Mouse (Mus musculus): ENCODE measurements at regions not wholly inside any gene's neighbourhood (a gene's known extent, or its start where the extent isn't known, plus 50 kb on each side); places are given as distances from the start of the nearest gene placed in this dataset.

DNA sequence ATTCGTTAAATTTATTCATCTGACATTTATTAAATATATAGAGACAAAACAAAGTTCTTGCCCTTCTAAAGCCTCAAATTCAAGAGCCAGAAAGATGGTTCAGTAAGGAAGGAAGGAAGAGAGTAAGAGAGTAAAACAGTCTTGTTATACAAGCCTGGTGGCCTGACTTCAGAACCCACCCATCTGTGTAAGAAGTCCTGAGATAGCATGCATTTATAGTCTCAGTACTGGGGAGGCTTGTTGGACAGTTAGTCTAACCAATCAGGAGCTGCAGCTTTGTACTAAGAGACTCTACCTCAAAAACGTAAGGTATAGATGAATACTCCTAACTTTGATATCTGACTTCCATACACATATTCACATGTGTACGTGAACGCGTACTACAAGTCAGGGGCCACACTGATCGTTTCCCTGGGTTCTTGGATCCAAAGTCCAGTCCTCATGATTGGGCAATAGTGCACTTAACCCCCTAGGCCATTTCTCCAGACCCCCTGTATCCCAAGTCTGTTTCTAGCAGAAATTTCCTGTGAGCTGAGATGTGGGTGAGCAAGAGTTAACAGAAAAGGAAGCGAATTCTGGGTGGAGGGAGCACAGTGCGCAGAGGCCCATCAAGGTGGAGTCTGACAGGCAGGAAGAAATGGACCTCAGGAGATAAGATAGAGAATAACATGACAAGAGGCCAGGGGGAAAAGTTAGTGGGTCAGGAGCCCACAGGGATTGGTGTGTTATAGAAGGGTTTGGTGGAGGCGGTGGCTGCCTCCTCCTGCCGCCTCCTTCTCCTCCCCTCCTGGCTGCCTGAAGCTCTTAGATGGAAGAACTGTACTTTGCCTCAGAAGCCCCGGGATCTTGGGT lies 187.0 kb downstream of the Kit start:
- DNase-seq = no peak

DNA sequence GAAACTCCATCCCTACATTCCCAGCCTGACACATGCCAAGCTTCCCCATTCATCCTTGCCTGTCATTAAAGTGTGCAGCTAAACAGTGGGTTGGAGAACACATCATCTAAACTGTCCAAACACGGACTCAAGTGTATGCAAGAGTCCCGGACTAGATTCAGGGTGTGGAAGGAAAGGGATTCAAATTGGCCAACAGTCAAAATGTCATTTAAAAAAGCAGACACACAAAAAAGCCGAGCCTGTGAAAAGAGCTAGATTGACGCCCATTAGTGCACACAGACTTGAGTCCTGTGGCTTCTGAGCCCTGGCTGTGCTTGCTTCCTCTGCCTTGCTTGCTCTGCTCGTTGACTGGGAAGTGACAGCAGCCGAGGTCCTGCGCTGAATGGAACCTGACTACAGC lies 181.5 kb downstream of the Kit start:
- DNase-seq = no peak

DNA sequence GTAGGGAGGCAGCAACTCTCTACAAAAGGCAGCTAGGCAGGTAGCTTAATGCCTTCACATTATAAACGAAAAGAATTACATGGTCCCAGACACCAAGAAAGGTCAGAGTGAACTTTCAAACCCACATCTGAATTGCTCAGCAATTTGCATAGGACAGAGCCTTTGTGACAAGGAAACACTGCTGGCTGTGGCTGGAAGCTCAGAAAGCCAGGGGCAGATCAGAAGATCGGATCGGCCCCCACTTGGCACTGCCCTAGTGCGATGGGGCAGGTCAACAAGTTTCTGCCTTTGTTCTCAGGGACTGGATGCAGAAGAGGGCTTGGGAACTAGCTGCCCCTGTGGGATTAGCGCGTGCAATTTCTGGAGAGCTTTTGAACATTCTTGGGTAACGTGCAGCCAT lies 179.6 kb downstream of the Kit start:
- no peak for DNase-seq

DNA sequence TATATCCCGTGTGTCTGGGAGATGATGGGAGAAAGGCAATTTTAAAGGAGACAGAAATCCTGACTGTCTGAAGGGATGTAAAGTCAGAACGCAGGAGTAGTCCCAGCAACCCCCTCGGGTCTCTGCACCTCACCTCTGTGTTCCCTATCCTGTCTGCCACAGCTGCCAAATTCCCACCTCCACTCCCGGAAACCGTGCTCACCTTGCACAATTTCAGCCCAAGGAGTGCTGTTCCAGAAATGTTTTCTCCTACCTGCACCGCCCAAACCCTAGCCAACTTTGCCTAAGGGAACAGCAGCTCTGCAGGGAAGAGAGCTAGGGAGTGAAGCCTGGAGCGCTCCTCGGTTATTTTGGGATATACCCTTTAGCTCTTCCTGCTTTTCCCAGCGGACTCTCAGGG lies 170.6 kb downstream of the Kit start:
- no peak for DNase-seq

DNA sequence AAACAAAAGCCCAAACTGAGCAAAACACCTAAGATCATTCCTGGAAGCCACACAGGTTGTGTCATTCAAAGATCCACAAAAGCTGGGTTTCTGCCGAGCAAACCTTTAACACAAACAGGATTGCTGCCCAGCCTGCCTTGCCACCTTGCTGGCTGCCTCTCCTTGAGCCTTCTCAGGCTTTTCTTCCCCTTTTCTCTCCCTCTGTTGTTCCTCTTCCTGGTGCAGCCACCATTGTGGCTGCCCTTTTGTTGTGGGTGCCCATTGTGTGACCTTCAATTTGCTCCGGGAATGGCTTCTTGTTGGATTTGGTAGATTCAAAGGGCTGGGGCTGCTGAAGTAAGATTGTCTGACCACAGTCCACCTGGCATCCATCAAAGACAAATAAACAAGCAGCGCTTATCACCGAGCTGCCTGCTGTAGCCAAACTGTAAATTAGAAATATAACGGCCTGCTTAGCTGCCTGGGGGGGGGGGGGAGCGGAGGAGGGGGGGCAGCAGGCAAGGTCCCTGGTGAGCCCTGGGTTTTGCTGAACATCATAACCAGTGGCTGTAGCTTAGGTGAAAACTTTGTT lies 169.8 kb downstream of the Kit start:
- no peak for DNase-seq

DNA sequence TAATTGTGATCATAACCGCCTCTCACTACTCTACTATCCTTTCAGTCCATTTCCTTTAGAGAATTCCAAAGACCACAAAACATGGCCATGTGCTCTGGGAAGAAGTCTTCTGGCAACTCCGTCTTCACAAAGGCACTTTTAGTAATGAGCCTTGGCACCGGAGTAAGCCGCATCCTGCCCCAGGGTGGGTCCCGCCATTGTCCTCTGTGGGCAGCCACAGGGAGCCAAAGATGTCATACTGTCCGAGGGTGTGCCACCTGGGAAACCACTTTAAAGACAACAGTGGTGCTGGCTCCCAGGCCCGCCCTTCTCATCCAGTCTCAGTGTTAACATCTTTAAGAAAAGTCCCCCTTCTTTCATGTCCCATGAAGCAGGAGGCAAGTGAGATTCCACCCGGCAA lies 164.6 kb downstream of the Kit start:
- DNase-seq = no peak

DNA sequence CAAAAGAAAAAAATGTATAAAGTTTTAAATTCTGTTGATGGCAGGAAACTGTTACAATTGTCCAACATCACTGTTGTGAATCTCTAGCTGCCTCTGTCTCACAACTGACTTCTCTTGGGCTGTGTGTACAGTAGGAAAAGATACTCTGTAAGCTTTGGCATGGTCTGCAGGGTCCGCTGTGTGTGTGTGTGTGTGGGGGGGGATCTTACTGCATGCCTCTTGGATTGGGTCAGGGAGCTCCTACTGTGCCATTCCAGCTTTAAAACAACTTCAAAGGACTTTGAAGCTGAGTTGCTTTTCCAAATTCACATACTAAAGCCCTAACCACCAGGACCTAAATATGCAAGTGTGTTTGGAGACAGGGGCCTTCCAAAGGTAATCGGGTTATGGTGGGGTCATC lies 163.7 kb downstream of the Kit start:
- no peak for DNase-seq

DNA sequence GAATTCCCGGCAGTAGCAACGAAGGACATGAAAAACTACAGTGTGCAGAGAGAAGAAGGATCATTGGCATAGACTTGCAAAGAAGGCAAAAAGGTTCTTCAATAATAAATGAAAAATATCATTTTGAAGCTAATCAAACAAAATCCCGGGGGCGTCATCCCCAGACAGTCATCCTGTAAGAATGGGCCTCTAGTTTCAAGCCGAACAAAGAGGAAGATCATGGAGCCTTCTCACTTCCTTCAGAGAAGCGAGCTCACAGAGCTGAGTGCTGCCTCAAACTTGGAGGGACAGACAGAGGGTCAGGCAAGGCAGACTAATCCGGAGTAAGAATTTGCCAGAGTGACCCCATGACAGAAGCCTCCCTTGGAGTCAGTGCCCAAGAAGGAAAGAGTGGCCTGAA lies 163.0 kb downstream of the Kit start:
- DNase-seq = no peak

DNA sequence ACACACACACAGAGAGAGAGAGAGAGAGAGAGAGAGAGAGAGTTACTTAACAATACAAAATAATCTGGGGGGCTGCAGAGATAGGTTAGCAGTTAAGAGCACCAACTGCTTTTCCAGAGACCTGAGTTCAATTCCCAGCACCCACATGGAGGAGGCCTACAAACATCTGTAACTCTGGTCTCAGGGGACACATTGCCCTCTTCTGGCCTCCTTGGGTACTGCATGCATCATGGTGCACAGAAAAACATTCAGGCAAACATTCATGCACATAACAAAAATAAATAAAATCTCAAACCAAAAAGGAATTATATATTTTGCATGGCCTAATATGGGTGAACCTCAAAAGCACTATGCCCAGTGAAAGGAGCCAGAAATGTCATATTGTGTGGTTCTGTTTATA lies 161.6 kb downstream of the Kit start:
- DNase-seq = no peak

DNA sequence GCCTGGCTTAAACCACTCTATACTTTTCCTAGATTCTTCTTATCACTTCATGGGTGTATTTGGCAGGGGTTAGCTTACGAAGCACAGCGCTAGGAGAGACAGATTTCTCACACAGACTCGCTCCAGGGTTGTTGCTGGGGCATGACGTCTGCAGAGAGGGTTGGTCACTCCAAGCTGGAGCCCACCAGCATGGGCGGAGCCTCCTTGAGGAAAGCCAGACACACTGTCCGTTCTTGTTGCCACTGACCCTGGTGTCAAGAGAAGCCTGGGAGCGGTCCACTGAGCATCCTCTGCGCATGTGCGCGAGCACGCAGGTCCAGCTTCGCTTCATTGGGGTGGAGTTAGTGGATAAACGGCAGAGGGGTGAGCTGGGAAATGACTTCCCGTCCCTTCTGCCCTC lies 159.8 kb downstream of the Kit start:
- DNase-seq = no peak

DNA sequence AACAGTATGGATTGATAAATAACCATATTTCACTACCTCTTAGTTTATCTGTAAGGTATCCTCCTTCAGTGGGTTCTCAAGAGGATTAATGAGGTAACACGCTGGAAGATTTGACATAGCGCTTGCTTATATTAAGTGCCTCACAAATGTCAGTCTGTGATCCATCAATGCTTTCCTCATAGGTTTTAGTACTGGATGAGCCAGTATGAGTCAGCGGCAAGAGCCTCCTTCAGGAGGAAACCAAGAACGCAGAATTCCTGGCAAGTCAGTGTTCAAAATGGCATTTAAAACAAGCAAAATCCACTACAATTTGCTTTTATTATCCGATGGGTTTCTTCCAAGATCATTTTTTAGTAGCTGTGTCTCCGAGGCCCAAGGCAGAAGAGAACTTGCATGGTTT lies 159.3 kb downstream of the Kit start:
- DNase-seq = no peak

DNA sequence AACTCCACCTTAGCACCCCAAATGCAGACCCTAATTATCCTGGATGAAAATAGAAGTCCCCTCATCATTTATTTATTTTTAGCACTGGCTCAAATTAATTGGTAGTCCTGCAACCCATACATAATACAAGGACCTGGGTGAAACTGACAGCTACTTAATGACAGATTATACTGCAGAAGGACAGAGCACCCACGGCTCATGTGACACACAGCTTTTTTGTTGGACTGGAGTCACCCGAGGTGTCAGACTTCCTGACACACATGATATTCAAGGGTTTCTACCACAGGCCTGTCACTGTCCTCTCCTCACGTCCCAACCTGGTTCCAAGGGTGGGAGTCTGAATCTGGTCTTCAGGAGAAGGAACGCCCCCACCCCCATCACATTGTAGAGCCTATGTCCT lies 156.5 kb downstream of the Kit start:
- no peak for DNase-seq

DNA sequence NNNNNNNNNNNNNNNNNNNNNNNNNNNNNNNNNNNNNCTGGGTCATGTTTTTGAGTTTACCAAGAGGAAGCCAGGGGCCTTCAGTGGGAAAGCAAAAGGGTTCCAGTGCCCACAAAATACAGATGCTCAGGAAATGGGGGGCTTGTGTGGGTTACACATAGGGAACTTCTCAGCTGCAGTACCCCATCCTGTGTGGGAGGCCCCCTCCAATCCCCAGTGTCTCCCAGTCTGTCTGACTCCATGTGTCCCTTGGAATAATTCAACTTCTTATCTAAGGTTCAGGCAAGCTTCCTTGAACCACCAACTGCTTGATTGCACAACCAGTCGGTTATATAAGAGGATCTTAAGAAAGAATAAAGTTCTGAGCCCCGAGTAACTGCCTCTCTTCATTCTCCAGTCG lies 156.0 kb downstream of the Kit start:
- DNase-seq = no peak

DNA sequence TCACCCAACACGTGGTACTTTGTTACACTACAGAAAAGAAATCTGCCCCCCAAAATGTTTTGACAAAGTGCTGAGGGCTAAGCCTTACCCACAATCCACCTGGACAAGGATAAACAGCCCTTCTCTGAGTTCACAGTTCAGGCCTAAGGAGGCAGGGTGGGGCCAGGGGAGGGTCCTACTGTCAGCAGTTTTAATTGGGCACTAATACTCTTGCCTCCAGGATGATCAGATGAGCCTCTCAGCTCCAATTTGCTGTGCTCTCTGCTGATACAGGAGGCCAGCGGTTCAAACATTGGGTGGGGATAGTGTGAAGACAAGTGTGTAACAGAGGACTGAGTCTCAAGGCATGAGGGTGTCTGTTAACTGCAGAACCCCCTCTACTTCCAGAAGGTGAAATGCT lies 146.6 kb downstream of the Kit start:
- no peak for DNase-seq

DNA sequence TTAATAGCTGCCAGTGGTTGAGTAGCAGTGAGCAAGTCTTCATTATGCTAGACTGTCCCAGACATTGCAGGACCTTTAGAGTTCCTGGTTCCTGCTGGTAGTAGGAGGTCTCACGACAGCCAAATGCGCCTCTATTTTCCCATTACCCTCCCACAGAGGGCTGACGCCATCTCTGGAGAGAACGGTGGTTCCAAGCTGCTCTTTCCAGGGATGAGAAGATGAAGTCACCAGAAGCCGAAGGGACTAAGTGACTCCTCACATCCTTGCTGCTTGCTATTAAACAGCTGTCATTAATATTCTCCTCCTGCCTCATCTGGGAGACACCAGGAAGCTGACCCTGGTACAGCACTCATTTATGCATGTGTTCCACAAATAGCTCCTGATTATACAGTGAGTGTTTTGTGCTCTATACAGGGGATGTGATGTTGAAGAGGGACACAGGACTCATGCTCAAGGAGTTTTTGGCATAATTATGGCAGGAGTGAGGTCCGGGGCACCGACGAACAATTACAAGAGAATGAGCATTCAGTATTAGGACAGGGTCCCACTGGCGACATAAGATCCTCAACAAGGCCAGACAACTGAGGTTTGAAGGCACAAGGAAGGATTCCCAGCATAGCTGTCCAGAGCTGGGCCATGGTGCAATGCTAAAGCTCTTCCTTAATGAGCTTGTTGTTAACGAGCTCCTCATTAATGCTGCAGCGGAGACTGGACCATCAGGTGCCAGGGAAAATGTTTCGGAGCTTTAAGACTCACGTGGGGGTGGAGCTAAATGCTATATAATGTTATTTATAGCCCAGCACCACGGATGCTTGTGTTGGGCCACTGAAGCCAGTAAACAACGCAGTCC lies 145.6 kb downstream of the Kit start:
- DNase-seq = no peak

DNA sequence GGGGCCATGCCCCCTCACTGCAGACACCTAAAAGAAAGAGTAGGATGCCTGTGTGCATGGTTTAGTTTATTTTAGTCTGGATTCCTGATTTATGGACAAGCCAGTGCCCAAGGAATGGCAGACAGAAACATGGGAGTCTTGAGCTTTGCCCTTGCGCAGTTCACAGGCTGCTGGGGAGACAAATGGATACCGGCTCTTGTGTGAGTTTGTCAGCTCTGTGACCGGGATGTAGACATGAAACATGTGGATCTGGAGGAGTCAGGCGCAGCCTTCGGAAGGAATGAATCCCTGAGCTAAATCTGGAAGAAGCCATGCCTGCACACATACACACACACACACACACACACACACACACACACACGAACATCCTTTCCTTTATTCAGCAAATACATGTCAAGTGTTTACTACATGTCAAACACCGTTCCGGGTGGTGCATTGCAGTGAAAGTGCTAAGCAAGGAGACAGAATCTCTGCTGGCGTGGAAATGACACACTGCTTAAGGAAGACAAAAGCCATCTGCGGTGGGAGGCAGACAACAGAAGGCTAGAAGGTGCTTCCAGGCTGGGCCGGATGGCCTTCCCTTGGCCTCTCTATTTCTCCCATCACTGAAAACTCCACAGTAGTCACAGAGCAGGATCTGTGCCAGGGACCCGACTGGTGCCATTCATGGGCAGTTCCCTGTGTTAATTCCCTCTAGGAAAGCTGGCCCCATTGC lies 144.0 kb downstream of the Kit start:
- no peak for DNase-seq

Data from kidney, adult 18-20 months (tissue).